Mouse (Mus musculus): ENCODE results near the gene Mapk8ip1. TPM values are rescaled to one million over a fixed set of nuclear protein-coding genes. Genes with fewer than 3 reads are reported as not detected.

Mapk8ip1 gene
- polyA plus RNA-seq, 1 experiment from 2014 or later, result 19.4 TPM

DNA sequence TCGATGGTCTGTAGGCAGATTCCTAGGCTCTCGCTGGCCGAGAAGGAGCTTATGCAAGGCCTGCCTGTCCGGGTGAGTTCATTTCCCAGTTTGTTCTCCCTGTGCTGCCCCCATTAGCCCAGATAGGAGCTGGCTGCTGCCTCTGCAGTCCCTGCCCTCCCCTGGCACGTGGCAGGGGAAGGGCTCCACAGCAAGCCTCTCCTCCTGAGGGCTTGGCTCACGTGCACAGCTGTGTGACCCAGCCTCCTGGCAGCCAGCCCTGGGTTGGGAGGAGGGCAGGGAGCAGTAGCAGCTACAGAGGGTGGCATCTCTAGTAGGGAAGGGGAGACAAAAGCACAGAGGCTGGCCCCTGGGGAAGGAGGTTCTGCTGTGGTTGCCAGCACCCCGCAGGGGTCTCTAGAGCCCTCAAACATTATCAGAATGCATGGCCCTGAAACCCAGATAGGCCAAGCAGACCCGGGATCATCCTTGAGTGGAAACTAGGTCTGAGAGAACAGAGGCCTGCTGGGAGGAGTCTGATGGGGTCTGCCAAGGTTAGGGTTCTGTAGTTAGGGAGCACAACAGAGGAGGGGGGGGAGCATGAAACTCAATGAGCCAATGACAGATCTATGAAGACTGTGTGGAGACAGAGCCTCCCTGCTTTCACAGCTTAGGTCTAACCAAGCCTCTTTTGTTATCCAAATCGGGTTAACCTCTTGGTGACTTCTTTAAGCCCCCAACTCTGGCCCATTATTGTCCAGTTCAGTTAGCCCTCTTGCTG, 22.8 kb upstream of the Mapk8ip1 start:
- Histone ChIP-seq H3K4me2 (replicated peaks) (no peak overlapping the region), H3K9ac (no peak overlapping the region), H3K4me1 (replicated peaks) (peaks cover 42% of the 10 kb centered on the region), H3K4me3 (replicated peaks) (no peak overlapping the region), H3K27ac (0 out of 2 replicates have a peak overlapping the region, but pooled peaks have one; percentile 68), H3K9me3 (no peaks in the 10 kb centered on the region), H3K27me3 (replicated peaks) (no peaks in the 10 kb centered on the region), H3K36me3 (peaks cover 32% of the 10 kb centered on the region)
- ATAC-seq, result 0 out of 2 replicates have a peak, but pooled peaks have one; percentile 10
- WGBS, result 80% methylated on average over 9 of the region's 9 CpGs

DNA sequence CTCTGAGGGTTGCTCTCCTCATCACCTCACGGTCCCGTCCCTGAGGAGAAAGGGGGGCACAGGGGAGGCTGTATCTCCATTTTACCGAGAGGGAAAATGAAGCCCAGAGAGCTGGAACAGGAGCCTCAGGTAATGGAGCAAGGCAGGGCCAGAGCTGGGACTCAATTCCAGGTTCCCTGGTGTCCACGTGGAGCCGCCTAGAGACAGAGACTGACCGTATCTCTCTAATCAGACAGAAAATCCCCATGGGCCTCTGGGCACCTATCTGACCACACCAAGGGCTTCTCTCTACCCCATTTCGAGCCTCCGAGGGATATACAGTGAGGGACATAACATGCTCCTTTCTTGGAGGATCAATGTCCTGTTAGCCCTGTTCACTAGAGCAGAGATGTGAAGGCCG, 22.1 kb upstream of the Mapk8ip1 start:
- Histone ChIP-seq H3K27me3 (replicated peaks) (no peaks in the 10 kb centered on the region), H3K9ac (no peak overlapping the region), H3K27ac (no peak overlapping the region), H3K36me3 (peaks cover 32% of the 10 kb centered on the region), H3K4me1 (replicated peaks) (peaks cover 38% of the 10 kb centered on the region), H3K9me3 (no peaks in the 10 kb centered on the region), H3K4me2 (replicated peaks) (no peak overlapping the region), H3K4me3 (replicated peaks) (no peak overlapping the region)
- 93% methylated on average over 9 of the region's 9 CpGs for WGBS
- ATAC-seq, result no peak

GRCm38 (mm10) chr2:92422388-92423135, 21.5 kb upstream of the Mapk8ip1 start:
- Histone ChIP-seq H3K4me1 (replicated peaks) (peaks cover 32% of the 10 kb centered on the region), H3K4me2 (replicated peaks) (no peak overlapping the region), H3K4me3 (replicated peaks) (no peak overlapping the region), H3K27ac (no peak overlapping the region), H3K27me3 (replicated peaks) (no peaks in the 10 kb centered on the region), H3K9ac (no peak overlapping the region), H3K9me3 (no peaks in the 10 kb centered on the region), H3K36me3 (peaks cover 38% of the 10 kb centered on the region)
- 63% methylated on average over 10 of the region's 10 CpGs for WGBS
- ATAC-seq, result no peak

DNA sequence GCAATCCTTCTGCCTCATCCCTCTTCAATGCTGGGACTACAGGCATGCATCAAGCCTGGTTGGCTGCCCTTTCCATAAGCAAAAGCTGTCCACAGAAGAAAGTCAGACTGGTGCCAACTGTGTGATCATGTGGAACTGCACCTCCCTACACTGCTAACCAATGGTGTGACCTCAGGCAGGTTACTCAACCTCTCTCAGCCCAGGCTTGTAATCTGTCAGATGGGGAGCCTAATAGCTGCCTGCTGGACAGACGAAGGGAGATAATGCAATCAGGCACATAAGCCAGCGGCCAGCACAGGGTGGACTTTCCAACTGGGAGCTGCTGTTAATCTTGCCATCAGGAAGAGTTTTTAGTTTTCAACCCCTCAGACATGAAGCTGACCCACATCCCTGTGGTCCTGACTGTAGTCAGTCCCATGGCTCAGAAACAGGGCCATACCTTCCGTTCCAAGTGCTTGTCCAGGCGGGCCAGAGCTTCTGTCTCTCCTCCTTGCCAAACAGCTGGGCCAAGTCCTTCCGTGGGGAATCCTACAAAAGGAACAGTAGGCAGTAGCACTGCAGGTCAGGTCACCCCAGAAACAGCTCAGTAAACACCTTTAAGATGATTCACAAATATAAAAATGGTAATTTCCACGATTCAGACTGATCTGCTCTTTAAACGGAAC, 20.8 kb upstream of the Mapk8ip1 start:
- 89% methylated on average over 7 of the region's 7 CpGs for WGBS
- no peaks in the 10 kb centered on the region for H3K9me3 ChIP-seq
- H3K36me3 ChIP-seq, result peaks cover 42% of the 10 kb centered on the region
- peaks cover 31% of the 10 kb centered on the region for H3K4me1 ChIP-seq (replicated peaks)
- no peak overlapping the region for H3K4me3 ChIP-seq (replicated peaks)
- H3K27ac ChIP-seq, result no peak overlapping the region
- no peak for ATAC-seq
- no peak overlapping the region for H3K4me2 ChIP-seq (replicated peaks)
- H3K27me3 ChIP-seq (replicated peaks), result no peaks in the 10 kb centered on the region
- no peak overlapping the region for H3K9ac ChIP-seq

DNA sequence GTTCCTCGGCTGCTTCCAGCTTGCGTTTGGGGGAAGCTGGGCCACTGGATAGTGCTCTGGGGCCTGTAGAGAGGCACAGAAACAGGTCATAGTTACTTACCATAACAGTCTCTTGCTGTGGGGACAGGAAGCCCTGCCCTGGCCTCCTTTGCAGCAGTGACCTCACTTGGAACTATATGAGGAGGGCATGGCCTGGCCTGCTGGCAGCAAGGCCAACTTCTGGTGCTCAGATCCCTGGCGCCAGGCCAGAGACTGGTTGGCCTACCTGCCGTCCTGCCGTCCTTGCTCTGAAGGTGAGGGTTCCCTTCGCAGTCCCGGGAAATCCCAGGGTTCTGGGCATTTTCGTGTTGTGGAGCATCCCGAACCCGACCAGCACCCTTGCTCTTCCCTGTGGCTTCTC, 10.6 kb upstream of the Mapk8ip1 start:
- H3K4me2 ChIP-seq (replicated peaks), result no peak overlapping the region
- H3K27ac ChIP-seq, result no peak overlapping the region
- no peaks in the 10 kb centered on the region for H3K4me1 ChIP-seq (replicated peaks)
- peaks cover 61% of the 10 kb centered on the region for H3K36me3 ChIP-seq
- 88% methylated on average over 10 of the region's 10 CpGs for WGBS
- no peak overlapping the region for H3K9ac ChIP-seq
- no peak for ATAC-seq
- no peaks in the 10 kb centered on the region for H3K27me3 ChIP-seq (replicated peaks)
- H3K9me3 ChIP-seq, result no peaks in the 10 kb centered on the region
- H3K4me3 ChIP-seq (replicated peaks), result no peak overlapping the region

DNA sequence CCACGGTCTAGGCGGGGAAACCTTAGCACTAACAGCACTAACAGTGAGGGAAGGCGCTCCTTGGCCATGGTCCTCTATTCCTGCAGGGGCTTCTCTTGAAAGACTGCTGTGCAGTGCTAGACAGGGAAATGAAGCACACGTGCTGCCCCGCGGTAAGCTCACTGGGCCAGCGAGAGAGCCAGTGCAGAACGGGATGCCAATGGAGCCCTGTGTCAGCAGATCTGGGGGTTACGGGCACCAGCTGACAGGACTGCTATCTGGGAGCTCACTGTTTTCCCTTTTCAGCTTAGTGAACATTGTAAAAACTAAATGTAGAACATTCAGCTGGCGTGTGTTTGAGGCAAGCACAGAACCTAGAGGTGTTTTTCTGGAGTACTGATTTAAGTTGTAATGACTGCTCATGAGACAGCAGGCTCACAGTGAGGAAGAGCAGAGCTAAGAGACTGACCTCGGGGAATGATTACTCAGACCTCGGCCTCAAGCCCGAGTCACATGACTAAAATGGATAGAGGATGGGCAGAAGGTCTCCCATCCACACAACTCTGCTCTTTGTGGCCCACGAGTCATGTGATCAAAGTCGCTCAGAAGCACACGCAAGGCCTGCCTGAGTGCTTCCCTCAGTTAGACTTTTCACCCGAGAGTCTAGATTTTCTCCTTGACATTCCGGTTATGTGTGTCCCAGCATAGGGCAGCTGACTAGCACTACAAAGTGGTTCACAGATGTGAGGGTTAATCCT, 7.4 kb upstream of the Mapk8ip1 start:
- ATAC-seq, result no peak
- WGBS, result 83% methylated on average over 18 of the region's 18 CpGs
- no peak overlapping the region for H3K27ac ChIP-seq
- H3K36me3 ChIP-seq, result peaks cover 40% of the 10 kb centered on the region
- no peaks in the 10 kb centered on the region for H3K4me1 ChIP-seq (replicated peaks)
- H3K4me3 ChIP-seq (replicated peaks), result no peak overlapping the region
- no peak overlapping the region for H3K9ac ChIP-seq
- no peaks in the 10 kb centered on the region for H3K27me3 ChIP-seq (replicated peaks)
- no peaks in the 10 kb centered on the region for H3K9me3 ChIP-seq
- no peak overlapping the region for H3K4me2 ChIP-seq (replicated peaks)

DNA sequence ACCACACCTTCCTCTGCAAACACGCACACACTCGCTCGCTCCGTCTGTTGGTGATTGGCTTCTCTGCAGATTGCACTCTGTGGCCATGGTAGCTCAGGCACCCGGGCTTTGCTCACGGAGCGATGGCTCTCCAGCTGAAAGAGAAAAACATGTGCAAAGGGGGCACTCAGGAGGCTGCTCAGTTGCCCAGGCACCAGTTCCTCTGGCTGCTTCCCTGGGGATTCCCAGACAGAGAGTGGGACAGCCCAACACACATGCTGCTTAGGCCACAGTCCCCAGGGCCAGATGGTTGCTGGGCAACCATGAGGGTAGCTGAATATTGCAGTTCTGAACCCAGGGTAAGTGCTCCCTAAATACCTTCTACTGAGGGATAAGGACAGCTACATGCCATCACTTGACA, 4.6 kb upstream of the Mapk8ip1 start:
- H3K27ac ChIP-seq, result no peak overlapping the region
- no peak overlapping the region for H3K4me2 ChIP-seq (replicated peaks)
- no peaks in the 10 kb centered on the region for H3K9me3 ChIP-seq
- 0 out of 2 replicates have a peak, but pooled peaks cover 4% of the 10 kb centered on the region for H3K4me1 ChIP-seq (replicated peaks)
- no peak overlapping the region for H3K9ac ChIP-seq
- no peak overlapping the region for H3K4me3 ChIP-seq (replicated peaks)
- no peak for ATAC-seq
- peaks cover 21% of the 10 kb centered on the region for H3K36me3 ChIP-seq
- H3K27me3 ChIP-seq (replicated peaks), result 0 out of 2 replicates have a peak, but pooled peaks cover 2% of the 10 kb centered on the region
- 81% methylated on average over 7 of the region's 7 CpGs for WGBS

GRCm38 (mm10) chr2:92404737-92405136, 3.7 kb upstream of the Mapk8ip1 start:
- Histone ChIP-seq H3K4me1 (replicated peaks) (0 out of 2 replicates have a peak, but pooled peaks cover 4% of the 10 kb centered on the region), H3K27ac (no peak overlapping the region)
- WGBS, result 82% methylated on average over 6 of the region's 6 CpGs

GRCm38 (mm10) chr2:92403776-92404319, 2.8 kb upstream of the Mapk8ip1 start:
- Histone ChIP-seq H3K9me3 (no peaks in the 10 kb centered on the region), H3K27ac (no peak overlapping the region), H3K27me3 (replicated peaks) (0 out of 2 replicates have a peak, but pooled peaks cover 6% of the 10 kb centered on the region), H3K4me1 (replicated peaks) (0 out of 2 replicates have a peak, but pooled peaks cover 4% of the 10 kb centered on the region), H3K4me3 (replicated peaks) (no peak overlapping the region), H3K4me2 (replicated peaks) (no peak overlapping the region), H3K36me3 (peaks cover 12% of the 10 kb centered on the region), H3K9ac (no peak overlapping the region)
- WGBS, result 89% methylated on average over 5 of the region's 5 CpGs
- ATAC-seq, result no peak

More at GRCm38 (mm10) chr2:92404737-92405136, 3.7 kb upstream of the Mapk8ip1 start:
- Histone ChIP-seq H3K4me3 (replicated peaks) (no peak overlapping the region), H3K27me3 (replicated peaks) (0 out of 2 replicates have a peak, but pooled peaks cover 6% of the 10 kb centered on the region), H3K4me2 (replicated peaks) (no peak overlapping the region), H3K9ac (no peak overlapping the region), H3K9me3 (no peaks in the 10 kb centered on the region), H3K36me3 (peaks cover 17% of the 10 kb centered on the region)
- ATAC-seq, result no peak

GRCm38 (mm10) chr2:92402591-92403326, 1.7 kb upstream of the Mapk8ip1 start:
- Histone ChIP-seq H3K4me2 (replicated peaks) (no peak overlapping the region), H3K36me3 (peaks cover 4% of the 10 kb centered on the region), H3K27me3 (replicated peaks) (0 out of 2 replicates have a peak, but pooled peaks cover 6% of the 10 kb centered on the region), H3K27ac (no peak overlapping the region), H3K4me3 (replicated peaks) (no peak overlapping the region), H3K4me1 (replicated peaks) (0 out of 2 replicates have a peak, but pooled peaks cover 4% of the 10 kb centered on the region), H3K9me3 (no peaks in the 10 kb centered on the region), H3K9ac (no peak overlapping the region)
- ATAC-seq, result no peak
- WGBS, result 79% methylated on average over 4 of the region's 4 CpGs

DNA sequence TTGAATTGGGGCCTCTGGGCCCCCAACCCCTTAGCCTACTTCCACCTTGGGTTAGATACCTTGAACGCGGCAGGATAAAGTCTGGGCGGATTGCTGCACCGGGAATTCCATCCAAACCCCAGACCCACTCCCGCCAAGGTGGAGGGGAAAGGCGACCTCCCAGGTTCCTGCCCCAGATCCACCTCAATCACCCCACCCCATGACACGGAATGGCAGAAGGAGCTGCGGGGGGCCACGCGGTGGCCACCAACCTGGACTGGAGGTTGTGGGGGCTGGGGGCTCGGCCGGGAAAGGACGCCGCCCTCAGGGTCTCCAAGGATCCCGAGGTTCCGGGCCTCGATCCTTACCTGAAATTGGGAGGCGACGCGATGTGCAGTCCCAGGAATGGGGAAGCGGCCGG, 381 bp downstream of the Mapk8ip1 start:
- H3K4me2 ChIP-seq (replicated peaks), result peak overlapping the region; percentile 93
- peak overlapping the region; percentile 62 for H3K9ac ChIP-seq
- WGBS, result 3% methylated on average over 22 of the region's 22 CpGs
- 0 out of 2 replicates have a peak, but pooled peaks cover 6% of the 10 kb centered on the region for H3K27me3 ChIP-seq (replicated peaks)
- H3K4me1 ChIP-seq (replicated peaks), result 0 out of 2 replicates have a peak, but pooled peaks cover 4% of the 10 kb centered on the region
- ATAC-seq, result no peak; the same call in none of the 2 replicates
- no peak overlapping the region for H3K27ac ChIP-seq
- H3K4me3 ChIP-seq (replicated peaks), result peak overlapping the region; percentile 59
- H3K36me3 ChIP-seq, result peaks cover 4% of the 10 kb centered on the region
- H3K9me3 ChIP-seq, result no peaks in the 10 kb centered on the region
